Mouse (Mus musculus) lung, embryonic 16.5 days (tissue): Measurements from ENCODE around the gene Hist1h2be. TPM values are rescaled to one million over a fixed set of nuclear protein-coding genes. Genes with fewer than 3 reads are reported as not detected.
"Not testable (repeated sequence)": the region's sequence is repeated elsewhere in the genome, so short reads cannot be mapped to it uniquely, and the experiment has no call there.

Source experiments
- ATAC-seq: fragments of 200-750 bp; cut with Nextera tagmentation; 2 replicates; pipeline ENCODE4 v1.8.0; 2017; ENCODE audit warnings: low read depth, mild to moderate bottlenecking, moderate library complexity
- H3K27ac ChIP-seq: fragments of 300-500 bp; sonication (generic); 2 replicates; pipeline ENCODE4 v1.5.1; 2014; ENCODE audit warnings: mild to moderate bottlenecking, control low read depth, low read length
- H3K27me3 ChIP-seq: fragments of 300-500 bp; sonication (generic); 2 replicates; pipeline ENCODE4 v1.6.1; 2014; ENCODE audit warnings: low read depth, low read length, mixed read lengths; ENCODE audit not compliant: control insufficient read depth, insufficient read depth
- H3K36me3 ChIP-seq: fragments of 300-500 bp; sonication (generic); 2 replicates; pipeline ENCODE4 v1.6.1; 2014; ENCODE audit warnings: low read length; ENCODE audit not compliant: control insufficient read depth, insufficient read depth
- H3K4me1 ChIP-seq: fragments of 300-500 bp; sonication (generic); replicated peaks from 2 replicates; pipeline ENCODE4 v1.6.1; 2014; ENCODE audit warnings: low read length, mixed read lengths; ENCODE audit not compliant: control insufficient read depth, insufficient read depth
- H3K4me2 ChIP-seq: fragments of 300-500 bp; sonication (generic); 2 replicates; pipeline ENCODE4 v1.6.1; 2014; ENCODE audit warnings: low read depth, low read length, control low read depth
- H3K4me3 ChIP-seq: fragments of 300-500 bp; sonication (generic); 2 replicates; pipeline ENCODE4 v1.5.1; 2014; ENCODE audit warnings: mild to moderate bottlenecking, low read length, control low read depth
- H3K9ac ChIP-seq: fragments of 300-500 bp; sonication (generic); 2 replicates; pipeline ENCODE4 v1.6.1; 2014; ENCODE audit warnings: low read length, control low read depth
- H3K9me3 ChIP-seq: fragments of 300-500 bp; sonication (generic); 2 replicates; pipeline ENCODE4 v1.6.1; 2016; ENCODE audit warnings: low read length; ENCODE audit not compliant: control insufficient read depth
- WGBS: fragments of 180-500 bp; shearing (Covaris S2); extraction: QIAGEN DNeasy Blood & Tissue Kit; methylation state at CpG from one replicate; pipeline ENCODE4 v1.1.7; 2014; 5-methylcytosine and 5-hydroxymethylcytosine counted together
- polyA plus RNA-seq: library from polyadenylated mRNA; unstranded; fragments of >200 nt; fragmentation: Nextera tagmentation; extraction: Ambion mirVana; gene quantifications from 2 replicates; pipeline ENCODE4 v1.2.1, GENCODE M21; 2015

Hist1h2be gene
- 3.3 and 3.4 TPM in 2 replicates for polyA plus RNA-seq

- Histone ChIP-seq H3K27ac (peak within 1 kb of the TSS; percentile 98), H3K36me3 (no peaks in the 10 kb centered on the region), H3K9ac (peak within 1 kb of the TSS; percentile 89), H3K4me2 (peak within 1 kb of the TSS; percentile 82), H3K4me1 (peaks cover 9% of the 10 kb centered on the region), H3K9me3 (no peaks in the 10 kb centered on the region), H3K4me3 (peak within 1 kb of the TSS; percentile 65), H3K27me3 (no peaks in the 10 kb centered on the region)
- ATAC-seq, result peak; percentile 88
- WGBS, result under 1% methylated on average over 27 of the region's 27 CpGs
These were observed at the start of gene Hist1h2be for GRCm38 (mm10) chr13:23620733-23621531. Gene Hist1h2be, minus strand, starts transcription at chr13:23621124.

GRCm38 (mm10) chr13:23662536-23662935 is 41.6 kb upstream of the Hist1h2be start:
- Histone ChIP-seq H3K36me3 (no peaks in the 10 kb centered on the region), H3K9ac (no peak overlapping the region), H3K9me3 (no peaks in the 10 kb centered on the region), H3K27me3 (no peaks in the 10 kb centered on the region), H3K4me3 (no peak overlapping the region), H3K4me2 (no peak overlapping the region), H3K27ac (no peak overlapping the region), H3K4me1 (no peaks in the 10 kb centered on the region)
- WGBS, result 43% methylated on average over 3 of the region's 3 CpGs
- no peak for ATAC-seq

DNA sequence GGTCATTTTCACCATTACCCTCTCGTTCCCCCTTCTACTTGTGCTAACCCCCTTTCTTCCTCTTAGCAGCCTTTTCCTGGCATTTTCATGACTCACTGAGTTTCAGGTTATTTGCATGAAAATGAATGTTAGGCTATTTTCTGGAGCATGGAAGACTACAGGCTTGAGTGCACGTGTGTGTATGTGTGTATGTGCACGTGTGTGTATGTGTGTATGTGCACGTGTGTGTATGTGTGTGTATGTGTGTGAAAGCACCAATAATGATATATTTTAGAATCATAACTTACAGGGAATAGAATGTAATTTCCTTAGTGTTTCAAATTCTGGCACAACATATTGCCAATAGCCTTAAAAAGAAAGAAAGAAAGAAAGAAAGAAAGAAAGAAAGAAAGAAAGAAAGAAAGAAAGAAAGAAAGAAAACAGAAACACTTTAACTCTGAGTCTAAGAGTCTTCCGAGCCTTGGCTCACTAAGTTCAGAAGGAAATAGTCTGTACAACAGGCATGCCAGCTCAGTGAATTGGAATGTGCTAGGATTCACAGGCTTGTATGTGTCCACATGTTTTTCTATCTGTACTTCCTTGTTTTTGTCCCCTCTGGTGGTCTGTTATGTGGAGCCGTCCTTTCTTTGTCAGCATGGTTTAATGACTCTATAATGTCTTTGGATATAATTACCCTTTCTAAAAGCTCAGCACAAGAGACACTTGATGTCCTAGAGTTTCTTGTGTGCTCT is 38.9 kb upstream of the Hist1h2be start:
- no peaks in the 10 kb centered on the region for H3K36me3 ChIP-seq
- no peak overlapping the region for H3K4me2 ChIP-seq
- H3K27ac ChIP-seq, result no peak overlapping the region
- H3K4me3 ChIP-seq, result no peak overlapping the region
- no peaks in the 10 kb centered on the region for H3K9me3 ChIP-seq
- 62% methylated on average over 6 of the region's 6 CpGs for whole genome bisulfite sequencing
- H3K4me1 ChIP-seq, result no peaks in the 10 kb centered on the region
- no peak for ATAC-seq
- no peaks in the 10 kb centered on the region for H3K27me3 ChIP-seq
- H3K9ac ChIP-seq, result no peak overlapping the region

- 29% methylated on average over 1 of the region's 1 CpGs for WGBS
These were observed 9.7 kb upstream of the Hist1h2be start for GRCm38 (mm10) chr13:23630653-23631052.

GRCm38 (mm10) chr13:23622861-23623450 is 2.0 kb upstream of the Hist1h2be start:
- Histone ChIP-seq H3K9me3 (no peaks in the 10 kb centered on the region), H3K36me3 (no peaks in the 10 kb centered on the region), H3K4me1 (peaks cover 9% of the 10 kb centered on the region), H3K4me2 (peak overlapping the region; percentile 82), H3K27me3 (no peaks in the 10 kb centered on the region), H3K9ac (peak overlapping the region; percentile 53), H3K27ac (peak overlapping the region; percentile 75), H3K4me3 (peak overlapping the region; percentile 65)
- ATAC-seq, result no peak
- WGBS, result 26% methylated on average over 7 of the region's 7 CpGs

More at GRCm38 (mm10) chr13:23630653-23631052, 9.7 kb upstream of the Hist1h2be start:
- Histone ChIP-seq H3K27me3 (no peaks in the 10 kb centered on the region), H3K27ac (no peak overlapping the region), H3K4me2 (no peak overlapping the region), H3K4me3 (no peak overlapping the region), H3K36me3 (no peaks in the 10 kb centered on the region), H3K9ac (no peak overlapping the region), H3K9me3 (no peaks in the 10 kb centered on the region), H3K4me1 (no peaks in the 10 kb centered on the region)
- no peak for ATAC-seq

DNA sequence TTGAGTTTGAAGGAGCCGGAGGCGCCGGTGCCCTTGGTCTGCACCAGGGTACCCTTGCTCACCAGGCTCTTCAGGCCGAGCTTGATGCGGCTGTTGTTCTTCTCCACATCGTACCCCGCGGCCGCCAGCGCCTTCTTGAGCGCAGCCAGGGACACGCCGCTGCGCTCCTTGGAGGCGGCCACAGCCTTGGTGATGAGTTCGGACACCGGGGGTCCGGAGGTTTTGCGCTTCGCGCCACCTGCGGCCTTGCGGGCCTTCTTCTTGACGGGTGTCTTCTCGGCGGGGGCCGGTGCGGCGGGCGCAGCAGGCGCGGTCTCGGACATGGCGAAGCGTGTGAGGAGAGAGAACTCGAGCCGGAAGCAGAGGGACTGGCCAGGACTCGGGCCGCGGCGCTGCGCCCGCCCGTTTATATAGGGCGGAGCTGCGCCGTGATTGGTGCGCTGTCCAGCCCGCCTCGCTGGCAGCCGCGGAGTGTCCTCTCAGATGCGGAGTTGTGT is 1.3 kb upstream of the Hist1h2be start, which contains the start of gene Hist1h1e:
Hist1h1e (minus strand) TSS at position 384 of the 497 bp plus-strand sequence.
- under 1% methylated on average over 46 of the region's 53 CpGs for WGBS
- H3K4me2 ChIP-seq, result peak within 1 kb of the TSS; percentile 82
- not testable (repeated sequence) for H3K27me3 ChIP-seq, H3K4me1 ChIP-seq, H3K9me3 ChIP-seq, H3K36me3 ChIP-seq
- peak within 1 kb of the TSS; percentile 89 for H3K9ac ChIP-seq
- peak within 1 kb of the TSS; percentile 65 for H3K4me3 ChIP-seq
- peak within 1 kb of the TSS; percentile 98 for H3K27ac ChIP-seq
- ATAC-seq, result peak; percentile 93

GRCm38 (mm10) chr13:23621532-23622174 is 729 bp upstream of the Hist1h2be start:
- Histone ChIP-seq H3K9me3 (no peaks in the 10 kb centered on the region), H3K4me2 (peak overlapping the region; percentile 82), H3K27me3 (no peaks in the 10 kb centered on the region), H3K4me3 (peak overlapping the region; percentile 65), H3K27ac (peak overlapping the region; percentile 98), H3K9ac (peak overlapping the region; percentile 89), H3K4me1 (peaks cover 9% of the 10 kb centered on the region), H3K36me3 (no peaks in the 10 kb centered on the region)
- WGBS, result under 1% methylated on average over 18 of the region's 18 CpGs
- peak; percentile 87 for ATAC-seq

DNA sequence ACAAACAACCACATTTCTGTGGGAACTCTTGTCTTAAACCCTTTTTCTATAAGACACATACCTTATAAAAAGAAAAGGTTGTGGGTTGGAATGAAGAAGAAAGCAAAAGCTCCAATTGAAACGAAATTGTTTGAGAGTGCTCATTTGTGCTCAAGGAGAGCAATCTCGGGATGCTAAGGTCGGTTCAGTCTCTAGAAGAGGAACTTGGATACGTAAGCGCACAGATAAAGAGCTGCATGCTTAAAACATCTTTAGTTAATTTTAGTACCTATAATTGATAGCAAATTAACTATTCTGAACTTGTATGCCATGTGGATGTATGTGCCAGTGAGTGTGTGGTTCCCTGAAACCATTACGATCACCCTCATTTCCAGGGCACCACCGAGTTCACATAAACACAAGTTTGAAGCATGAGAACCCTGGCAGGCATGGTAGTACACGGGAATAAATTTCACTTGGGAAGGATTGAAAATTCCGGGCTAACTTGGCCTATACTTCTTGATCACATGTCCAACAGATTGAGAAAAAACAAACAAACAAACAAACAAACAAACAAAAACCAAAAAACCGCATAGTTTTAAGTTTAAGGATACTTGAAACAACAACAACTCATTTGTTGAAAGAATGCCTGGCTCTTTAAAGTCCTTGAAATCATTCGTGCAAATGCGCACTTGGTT is 730 bp downstream of the Hist1h2be start:
- ATAC-seq, result no peak
- peaks cover 9% of the 10 kb centered on the region for H3K4me1 ChIP-seq
- peak overlapping the region; percentile 98 for H3K27ac ChIP-seq
- no peaks in the 10 kb centered on the region for H3K27me3 ChIP-seq
- H3K9me3 ChIP-seq, result no peaks in the 10 kb centered on the region
- H3K9ac ChIP-seq, result peak overlapping the region; percentile 89
- H3K36me3 ChIP-seq, result no peaks in the 10 kb centered on the region
- peak overlapping the region; percentile 65 for H3K4me3 ChIP-seq
- peak overlapping the region; percentile 82 for H3K4me2 ChIP-seq
- 32% methylated on average over 12 of the region's 12 CpGs for WGBS
